Mouse (Mus musculus) right cerebral cortex, adult 2 months (tissue): Measurements from ENCODE around the gene Slc4a7.

ENCODE experiments used
- DNase-seq, 2 experiments: peaks; one replicate each; pipeline ENCODE4 v3.0.0; 2021 to 2022; ENCODE audit warnings: low spot score in 2 of 2

The Slc4a7 gene

DNA sequence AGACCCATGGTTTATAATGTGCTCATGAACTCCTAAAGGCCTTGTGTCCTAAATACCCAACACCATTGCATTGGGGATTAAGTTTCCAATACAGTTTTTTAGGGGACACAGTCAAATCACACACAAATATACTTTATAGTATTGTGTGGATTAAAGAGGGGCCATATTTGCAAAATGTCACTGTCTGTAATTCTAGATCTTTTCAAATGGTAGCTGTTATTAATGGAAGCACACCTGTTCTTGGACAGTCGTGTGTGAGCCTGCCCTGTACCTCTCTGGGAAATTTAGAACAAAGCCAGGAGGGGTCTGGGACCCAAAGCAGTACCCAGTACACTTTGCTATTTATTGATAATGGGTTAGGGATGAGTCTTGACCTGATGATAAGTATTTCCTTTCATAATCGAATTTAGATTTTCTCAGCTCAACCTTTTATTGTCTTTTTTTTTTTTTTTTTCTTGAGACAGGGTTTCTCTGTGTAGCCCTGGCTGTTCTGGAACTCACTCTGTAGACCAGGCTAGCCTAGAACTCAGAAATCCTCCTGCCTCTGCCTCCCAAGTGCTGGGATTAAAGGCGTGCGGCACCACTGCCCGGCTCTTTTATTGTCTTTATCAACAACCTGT, at the start of gene Slc4a7:
Gene Slc4a7, plus strand, starts transcription at position 570 of the 620 bp plus-strand sequence.
- no peak for DNase-seq

DNA sequence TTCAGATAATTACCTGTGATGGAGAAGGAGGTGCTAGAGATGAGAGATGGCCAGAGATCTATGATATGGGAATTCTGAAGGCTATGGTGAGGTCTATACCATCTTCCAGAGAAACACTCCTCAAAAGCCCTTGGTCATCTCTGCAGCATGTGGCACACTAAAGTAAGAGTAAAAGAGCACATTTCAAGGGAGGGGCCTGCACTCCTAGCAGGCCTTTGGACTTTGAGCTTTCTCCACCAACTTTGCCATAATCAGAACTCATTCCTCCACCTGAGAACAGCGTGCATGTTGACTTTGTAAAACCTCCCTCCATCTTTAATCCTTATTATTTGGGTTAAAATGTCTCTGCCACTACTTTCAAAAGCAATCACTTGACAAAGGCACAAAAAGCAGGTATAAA, 31.5 kb upstream of the Slc4a7 start:
- DNase-seq: no peak

DNA sequence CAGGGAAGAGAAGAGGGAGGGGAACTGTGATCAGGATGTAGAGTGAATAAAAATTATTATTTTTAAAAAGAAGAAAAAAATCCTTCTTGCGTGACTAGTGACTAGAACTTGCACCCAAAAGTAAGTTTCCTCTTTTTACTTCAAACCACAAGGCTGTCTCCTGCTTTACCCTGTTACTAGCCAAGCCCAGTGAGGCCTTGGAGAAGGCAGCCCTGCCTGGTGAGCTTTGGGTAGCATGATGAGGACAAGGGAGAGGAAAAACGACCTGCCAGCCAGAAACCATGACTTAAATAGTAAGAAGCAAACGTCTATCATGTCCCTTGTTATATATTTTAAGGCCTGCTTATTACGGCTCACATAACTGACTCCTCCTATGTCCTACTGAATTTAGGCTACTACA, 20.5 kb upstream of the Slc4a7 start:
- DNase-seq: no peak

DNA sequence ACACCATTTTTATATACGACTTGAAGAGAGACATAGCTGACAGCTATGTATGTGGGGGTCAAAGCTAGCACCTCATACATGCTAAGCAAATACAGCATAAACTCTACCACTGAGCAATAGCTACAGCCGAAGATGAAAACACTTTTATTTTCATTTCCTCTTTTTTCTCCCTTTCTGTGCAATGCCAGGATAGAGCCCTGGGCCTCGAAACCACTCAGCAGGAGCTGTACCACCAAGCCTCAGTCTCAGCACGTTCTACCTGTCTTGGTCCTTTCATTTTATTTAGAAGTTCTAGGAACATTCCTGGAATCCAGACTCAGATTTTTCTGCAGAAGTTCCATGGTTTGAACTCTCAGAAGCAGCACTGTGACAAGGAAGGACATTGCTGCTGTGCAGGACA, 17.3 kb upstream of the Slc4a7 start:
- no peak for DNase-seq

DNA sequence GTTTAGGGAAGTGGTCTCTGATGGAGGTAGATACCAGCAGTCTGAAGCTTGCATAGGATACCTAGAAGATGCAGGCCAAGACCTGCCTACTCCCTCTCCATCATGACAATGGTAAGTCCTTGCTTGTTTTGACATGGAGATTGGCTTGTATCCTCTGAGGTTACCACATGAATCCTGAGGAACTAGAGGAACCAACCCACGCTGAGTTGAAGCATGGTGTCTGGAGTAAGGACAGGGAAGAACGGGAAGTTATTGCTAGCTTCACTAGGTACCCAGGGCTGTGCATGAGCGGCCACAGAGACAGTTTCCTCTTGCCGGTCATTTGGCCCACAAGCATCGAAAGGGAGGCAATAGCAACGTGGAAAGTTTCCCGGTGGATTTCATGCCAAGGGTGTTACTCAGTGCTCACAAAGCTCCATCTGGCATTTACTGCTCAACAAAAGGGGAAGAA, 16.0 kb upstream of the Slc4a7 start:
- DNase-seq: no peak

DNA sequence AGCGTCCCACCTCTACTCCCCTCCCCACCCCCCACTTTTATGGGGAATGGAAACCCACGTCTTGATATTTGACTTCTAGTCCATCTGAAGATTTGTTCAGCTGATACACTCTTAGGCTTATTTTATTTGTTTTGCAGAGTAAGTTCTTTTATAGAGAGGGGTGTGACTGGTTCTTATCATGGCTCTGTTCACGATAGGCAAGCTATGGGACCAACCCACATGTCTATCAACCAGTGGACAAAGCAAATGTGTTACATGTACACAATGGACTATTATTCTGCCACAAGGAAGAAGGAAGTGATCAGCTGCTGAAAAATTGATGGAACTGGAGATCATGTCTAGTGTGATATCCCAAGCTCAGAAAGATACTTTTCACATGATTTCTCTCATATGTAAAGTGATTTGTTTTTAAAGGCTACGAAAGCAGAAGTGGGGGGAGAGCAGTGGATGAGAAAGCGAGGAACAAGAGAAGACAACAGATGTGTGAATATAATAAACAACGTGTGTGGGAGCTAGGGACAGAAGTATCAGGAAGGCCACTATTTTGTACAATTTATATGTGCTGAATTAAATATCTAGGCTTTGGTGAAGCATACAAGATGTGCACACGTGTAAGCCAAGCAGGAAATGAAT, 14.7 kb upstream of the Slc4a7 start:
- no peak for DNase-seq

DNA sequence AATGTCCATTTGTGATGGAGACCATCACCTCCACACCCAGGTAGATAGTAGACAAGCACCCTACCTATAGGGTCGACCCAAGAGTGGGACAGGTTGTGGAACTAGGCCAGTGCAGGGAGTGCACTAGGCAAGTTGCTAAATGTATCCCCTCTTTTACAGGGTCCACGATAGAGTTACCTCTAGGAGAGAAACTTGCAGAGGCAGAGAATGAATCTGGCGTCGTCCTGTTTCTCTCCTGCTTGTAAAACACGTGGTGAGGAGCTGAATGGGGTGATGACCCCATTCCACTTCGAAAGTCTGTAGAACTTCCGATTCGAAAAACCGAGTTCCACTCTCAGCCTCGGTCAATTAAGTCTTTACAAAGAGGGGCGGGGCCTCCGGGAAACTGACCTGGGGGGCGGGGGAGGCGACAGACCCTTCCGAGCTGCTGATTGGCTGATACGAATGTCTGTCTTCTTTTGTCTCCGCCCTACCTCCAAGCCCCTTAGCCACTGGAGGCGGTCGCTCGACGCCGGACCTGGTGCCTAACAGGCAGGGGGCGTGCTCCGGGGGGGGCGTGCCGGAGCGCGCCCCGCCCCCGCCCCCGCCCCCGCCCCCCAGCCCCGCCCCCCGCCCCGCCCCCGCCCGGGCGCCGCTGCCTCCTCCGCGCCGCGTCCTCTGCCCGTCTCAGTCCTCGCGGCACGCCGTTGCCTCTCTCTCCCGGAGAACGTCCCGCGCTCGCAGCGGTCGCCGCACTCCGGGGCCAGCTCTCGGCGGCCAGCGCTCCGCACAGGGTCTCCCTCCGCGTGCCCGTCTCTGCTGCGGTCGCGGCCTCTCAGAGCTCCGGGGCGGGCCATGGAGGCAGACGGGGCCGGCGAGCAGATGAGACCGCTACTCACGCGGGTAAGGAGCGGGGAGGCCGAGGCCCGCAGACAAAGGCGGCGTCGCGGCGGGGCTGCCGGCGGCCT, 593 bp downstream of the Slc4a7 start:
- DNase-seq: peak; percentile 87 to 89

DNA sequence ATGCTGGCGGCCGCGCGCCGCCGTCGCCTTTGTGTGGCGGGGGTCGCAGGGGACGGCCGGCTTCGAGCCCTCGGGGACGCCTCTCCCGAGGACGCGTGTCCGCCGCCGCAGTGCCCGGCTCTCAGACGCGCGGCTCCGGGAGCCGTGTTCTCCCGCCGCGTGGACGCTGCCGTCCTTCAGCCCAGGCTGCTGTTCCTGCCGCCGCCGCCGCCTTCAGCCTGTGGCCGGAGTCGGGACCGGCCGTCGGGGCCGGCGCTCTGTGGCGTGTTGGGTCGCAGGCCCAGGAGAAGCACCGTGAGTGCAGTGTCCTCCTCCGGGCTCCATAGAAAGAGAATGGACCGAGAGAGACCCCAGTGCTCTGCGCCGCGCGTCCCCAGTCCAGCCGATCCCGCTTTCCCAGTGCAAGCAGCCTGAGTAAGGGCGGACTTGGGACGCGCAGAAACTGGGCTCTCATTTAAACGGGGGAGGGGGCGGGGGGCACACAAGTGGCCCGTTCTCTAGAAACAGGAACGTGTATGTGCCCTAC, 1.3 kb downstream of the Slc4a7 start:
- DNase-seq: peak; percentile 18 to 56

DNA sequence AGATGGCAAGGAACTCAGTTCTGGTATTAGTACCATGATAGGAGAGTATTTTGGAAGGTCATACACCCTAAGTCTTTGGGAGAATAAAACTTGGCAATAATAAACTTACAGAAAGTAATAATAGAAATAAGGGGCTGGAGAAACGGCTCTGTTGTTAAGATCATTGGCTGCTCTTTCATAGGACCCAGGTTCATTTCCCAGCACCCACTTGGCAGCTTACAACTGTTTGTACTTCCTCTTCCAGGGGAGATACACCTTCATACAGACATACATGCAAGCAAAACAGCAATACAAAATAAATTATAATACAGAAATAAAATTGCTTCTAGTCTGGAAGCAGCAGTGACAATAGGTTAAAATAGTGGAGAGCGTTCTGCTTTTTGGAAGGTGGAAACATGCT, 2.6 kb downstream of the Slc4a7 start:
- DNase-seq: no peak

DNA sequence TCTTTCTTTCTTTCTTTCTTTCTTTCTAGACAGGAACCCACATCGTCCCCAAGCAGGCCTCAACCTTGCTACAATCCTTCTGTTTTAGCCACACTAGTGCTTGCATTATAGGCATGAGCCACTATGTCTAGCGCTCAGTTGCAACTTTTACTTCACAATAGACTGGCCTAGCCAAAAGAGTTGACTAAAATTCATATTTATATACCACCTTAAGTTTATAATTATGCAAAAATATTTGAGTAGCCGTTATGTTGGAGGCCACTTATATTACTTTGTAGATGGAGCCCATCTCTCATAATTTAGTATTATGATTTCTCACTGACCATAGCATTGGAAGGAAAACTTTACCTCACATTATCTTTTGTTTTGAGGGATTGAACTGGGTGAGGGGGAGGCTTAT, 3.0 kb downstream of the Slc4a7 start:
- no peak for DNase-seq

DNA sequence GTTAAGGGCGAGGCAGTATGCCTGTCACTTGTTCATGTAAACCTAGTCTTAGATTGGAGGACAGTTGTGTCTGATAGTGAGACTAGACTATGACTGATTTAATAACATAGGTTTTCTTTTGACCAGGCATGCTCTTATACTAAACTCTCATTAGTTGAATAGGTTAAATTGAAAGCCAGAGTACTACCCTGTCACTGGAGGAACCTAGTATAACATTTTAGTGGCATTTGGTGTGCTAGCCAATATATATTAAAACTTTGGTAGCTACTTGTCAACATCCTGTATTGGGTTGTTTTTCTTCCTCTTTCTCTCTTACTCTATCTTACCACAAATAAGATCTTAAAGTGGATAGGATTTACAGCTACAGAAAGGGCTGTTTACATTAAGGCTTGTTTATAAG, 4.3 kb downstream of the Slc4a7 start:
- no peak for DNase-seq

DNA sequence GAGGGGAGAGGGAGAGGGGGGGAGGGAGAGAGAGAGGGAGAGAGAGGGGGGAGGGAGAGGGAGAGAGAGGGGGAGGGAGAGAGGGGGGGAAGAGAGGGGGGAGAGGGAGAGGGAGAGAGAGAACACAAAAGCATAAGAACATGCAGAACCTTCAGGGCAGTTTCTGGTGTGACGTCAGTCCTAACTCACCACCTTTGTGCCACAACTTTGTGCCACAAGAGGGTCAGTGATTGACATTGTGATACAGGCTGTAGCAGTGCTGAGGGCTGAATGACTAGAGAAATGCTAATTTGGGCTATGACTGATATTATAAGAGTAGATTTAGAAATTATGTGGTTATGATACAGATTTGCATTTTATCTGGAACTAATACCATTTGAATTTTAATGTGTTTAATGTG, 5.0 kb downstream of the Slc4a7 start:
- DNase-seq: no peak

DNA sequence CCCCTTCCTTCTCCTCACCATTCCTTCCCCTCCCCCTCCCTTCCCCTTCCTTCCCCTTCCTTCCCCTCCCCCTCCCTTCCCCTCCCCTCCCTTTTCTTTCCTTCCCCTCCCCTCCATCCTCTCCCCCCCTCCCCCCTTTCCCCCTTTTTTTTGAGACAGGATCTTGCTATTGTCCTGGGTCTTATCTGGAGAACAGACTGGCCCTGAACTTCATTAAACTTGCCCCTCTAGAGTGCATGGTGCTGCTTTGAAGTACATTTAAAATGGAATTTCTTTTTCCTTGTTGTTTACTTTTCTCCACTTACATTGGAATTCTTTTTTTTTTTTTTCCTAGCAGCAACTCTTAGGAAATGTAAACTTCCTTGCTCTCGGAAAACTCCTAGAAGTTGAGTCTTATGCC, 6.9 kb downstream of the Slc4a7 start:
- no peak for DNase-seq

DNA sequence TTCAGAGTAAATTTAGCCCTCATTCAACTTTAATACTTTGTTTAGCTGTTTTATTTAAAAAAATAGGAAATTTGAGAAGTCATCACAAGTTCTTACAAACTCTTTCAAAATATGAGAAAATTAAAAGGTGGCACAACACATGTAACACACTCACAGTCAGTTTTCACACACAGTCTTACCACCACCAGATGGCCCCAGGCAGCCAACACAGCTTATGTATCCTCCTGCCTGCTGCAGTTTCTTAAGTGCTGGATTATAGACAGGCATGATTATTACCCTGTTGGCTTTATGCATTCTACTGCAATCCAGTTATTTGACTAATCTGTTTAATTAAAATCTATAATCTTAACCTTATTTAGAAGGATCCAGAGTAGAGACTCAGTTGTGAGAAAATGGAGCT, 12.1 kb downstream of the Slc4a7 start:
- peak; percentile 17 to 27 for DNase-seq

DNA sequence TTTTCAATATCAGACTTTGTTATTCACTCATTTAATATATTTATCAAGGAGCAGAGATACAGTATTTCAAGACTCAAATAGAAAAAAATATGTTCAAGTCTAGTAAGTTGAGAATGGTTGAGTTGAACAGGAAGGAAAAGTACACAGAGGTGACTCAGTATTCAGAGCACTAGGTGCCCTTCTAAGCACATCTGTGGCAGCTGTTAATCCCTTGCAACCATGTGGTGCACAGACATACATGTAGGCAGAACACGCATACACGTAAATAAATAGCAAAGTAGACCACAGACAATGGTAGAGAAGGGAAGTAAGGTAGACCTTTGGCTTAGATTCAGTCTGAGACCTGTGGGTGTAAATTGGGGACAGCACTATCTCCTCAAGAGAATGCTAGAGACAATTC, 13.7 kb downstream of the Slc4a7 start:
- DNase-seq: no peak

DNA sequence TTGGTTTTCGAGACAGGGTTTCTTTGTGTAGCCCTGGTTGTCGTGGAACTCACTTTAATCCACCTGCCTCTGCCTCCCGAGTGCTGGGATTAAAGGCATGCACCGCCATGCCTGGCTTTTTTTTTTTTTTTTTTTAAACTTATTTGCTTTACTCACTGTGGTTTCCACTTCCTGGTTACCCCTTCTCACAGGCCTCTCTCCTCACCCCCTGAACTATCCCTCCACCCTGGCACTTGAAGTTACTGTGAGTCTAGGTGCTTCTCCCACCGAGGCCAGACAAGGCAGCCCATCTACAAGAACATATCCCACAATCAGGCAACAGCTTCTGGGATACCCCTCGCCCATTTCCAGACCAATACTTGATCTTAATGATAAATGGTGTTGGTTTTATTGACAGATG, 14.8 kb downstream of the Slc4a7 start:
- DNase-seq: no peak

DNA sequence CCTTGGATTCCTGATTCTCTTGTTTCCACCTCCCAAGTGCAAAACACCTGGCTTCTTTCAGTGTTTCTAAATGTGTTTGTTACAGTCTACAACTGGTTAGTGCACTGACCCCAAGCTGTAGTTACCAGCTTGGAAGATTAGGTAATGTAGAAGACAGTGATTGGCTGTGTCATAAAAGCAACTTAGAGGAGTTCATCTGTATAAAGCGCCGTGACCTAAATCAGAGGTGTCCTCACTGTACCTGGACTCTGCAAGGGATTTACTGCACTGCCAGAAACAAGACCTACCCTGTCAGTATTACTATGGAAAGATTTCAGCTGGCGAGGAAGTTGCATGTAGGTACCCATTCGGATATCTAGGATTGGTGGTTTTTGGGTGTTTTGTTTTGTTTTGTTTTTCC, 16.5 kb downstream of the Slc4a7 start:
- DNase-seq: no peak

DNA sequence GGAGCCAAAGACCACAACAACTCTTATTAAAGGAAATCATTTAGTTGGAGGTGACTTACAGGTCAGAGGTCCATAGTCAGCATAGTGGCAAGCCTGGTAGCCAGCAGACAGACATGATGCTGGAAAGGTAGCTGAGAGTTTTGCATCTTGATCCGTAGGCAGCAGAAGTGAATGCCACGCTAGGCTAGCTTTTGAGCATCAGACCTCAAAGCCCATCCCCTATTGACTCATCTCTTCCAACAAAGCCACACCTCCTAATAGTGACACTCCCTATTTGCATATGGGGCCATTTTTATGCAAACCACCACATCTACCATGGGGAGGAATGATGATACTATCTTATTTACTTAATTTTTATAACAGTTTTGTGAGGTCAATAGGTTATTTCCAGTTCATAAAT, 79.1 kb downstream of the Slc4a7 start:
- no peak for DNase-seq

DNA sequence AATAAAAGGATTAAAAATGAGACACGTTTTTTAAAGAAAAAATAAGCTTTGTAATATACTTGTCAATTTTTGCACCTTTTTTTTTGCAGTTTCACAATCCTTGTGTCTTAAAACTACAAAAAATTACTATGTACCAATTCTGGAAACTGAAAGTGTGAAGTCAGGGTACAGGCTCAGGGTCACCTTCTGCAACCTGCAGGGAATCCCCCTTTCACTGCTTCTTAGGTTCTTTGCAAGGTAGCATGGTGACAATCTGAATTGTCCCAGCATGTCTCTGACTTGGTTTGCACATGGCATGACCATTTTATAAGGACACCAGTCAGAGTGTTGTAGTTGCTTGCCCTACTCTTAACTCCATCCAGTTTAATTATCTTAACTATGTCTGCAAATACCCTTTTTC, 82.1 kb downstream of the Slc4a7 start:
- DNase-seq: no peak

DNA sequence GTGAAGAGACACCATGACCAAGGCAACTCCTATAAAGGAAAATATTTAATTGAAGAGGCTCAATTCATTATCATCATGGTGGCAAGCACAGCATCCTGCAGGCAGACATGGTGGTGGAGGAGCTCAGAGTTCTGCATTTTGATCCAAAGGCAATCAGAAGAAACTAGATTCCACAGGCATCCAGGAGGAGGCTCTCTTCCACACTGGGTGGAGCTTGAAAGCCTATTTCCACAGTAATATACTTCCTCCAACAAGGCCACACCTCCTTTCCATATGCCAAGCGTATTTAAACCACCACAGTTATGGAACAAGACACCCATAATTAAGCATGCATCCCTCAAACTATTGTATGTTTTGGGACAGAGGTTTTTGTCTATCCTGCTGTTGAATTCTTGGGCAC, 84.9 kb downstream of the Slc4a7 start:
- DNase-seq: no peak

DNA sequence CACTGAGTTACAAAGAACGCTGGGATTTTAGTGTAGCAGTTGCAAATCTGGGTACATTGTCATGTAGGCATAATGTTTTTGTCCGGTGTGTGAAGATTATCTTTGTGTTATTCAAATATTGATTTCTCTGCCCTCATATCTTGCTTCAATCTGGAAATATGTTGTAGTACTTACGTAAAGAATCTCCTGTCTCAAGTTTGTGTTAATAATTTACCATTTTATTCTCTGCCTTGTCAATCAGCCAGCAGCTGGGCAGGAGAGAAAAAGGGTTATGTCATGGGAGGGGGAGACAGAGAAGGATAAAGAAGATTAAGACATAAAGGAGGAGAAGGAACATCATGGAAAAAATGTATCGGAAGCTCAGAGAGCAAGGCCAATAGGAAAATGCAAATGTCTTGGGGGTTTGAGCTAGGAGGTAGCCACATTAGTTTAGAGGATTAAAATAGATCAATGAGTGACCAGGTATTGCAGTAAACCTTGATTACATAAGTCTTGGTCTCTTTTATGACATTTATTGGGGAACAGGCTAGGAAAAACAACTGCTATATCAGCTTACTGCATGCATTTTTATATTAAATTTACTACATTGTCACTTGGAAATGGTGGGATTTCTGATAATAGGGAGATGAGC, 87.9 kb downstream of the Slc4a7 start:
- no peak for DNase-seq

DNA sequence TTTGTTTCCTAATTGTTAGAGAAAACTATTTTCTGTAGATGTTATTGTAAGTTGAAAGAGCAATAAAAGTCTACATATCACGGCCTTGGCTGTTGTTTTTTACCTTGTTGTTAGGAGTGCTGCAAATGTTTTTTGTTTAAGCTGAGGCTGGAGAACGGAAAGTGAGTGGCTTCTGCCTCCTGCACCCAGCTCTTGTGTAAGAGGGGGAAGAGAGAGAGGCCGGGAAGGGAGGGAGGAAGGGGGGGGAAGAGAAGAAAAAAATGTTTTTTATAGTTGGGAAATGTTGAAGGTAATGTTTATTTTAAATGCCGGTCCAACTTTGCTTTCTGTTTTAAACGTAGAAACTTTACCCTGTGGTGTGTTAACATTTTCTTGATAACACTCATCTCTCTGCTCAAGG, 97.8 kb downstream of the Slc4a7 start:
- DNase-seq: no peak
